Mouse (Mus musculus): ENCODE measurements around the gene Ryr2. TPM values are rescaled to one million over a fixed set of nuclear protein-coding genes. Genes with fewer than 3 reads are reported as not detected.

Gene Ryr2
- polyA plus RNA-seq, 1 experiment from 2014 or later: 0.43 TPM

DNA sequence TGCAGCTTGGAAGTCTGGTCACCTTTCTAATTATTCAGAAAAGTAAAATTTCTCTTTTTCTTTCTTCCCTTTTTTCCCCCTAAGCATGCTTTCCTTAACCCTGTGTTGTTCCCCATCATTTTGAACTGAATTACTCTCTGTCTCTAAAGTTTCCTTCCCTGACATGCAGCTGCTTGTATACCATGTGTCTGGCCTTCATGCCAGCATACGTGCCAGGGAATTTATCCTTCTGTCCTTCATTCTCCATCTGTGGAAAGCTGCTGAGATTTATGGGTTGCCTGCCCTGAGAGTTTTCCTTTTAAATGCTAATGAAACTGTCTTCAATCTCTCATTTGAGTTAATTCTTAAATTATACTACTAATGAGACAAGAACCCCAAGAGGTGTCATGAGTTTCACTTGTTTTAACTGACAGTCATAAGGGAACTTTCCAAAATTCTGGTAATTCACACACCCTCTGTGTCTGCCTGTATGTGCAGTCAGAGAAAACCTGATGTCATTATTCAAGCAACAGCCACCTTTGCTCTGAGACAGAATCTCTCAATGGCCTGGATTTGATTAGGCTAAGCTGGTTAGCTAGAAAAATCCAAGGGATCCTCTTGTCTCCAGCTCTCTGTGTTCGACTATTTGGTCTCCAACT lies 595.1 kb downstream of the Ryr2 start:
- no peaks in the 10 kb centered on the region for H3K36me3 ChIP-seq
- H3K4me1 ChIP-seq (replicated peaks): no peaks in the 10 kb centered on the region
- H3K4me3 ChIP-seq: no peak overlapping the region
- H3K27ac ChIP-seq: no peak overlapping the region
- 79% methylated on average over 2 of the region's 2 CpGs for WGBS
- no peaks in the 10 kb centered on the region for H3K27me3 ChIP-seq (ENCODE audit: insufficient read depth, poor library complexity, severe bottlenecking)
- DNase-seq (ENCODE audit: low spot score): no peak
- H3K9me3 ChIP-seq: peaks cover 5% of the 10 kb centered on the region; the same call in 1 of the 2 replicates

Other genes starting within 250 kb of the Ryr2 start
- gene Mtr, start 151.2 kb upstream of the Ryr2 start, polyA plus RNA-seq (2016; fragmentation: Nextera tagmentation; extraction: Ambion mirVana): 13.0 and 17.3 TPM in 2 replicates
- 0.93 and 1.9 TPM in 2 replicates for gene Actn2, start 233.8 kb upstream of the Ryr2 start, polyA plus RNA-seq (2016; fragmentation: Nextera tagmentation; extraction: Ambion mirVana)